Mouse (Mus musculus) embryonic facial prominence, embryonic 15.5 days (tissue): ENCODE measurements at regions not wholly inside any gene's neighbourhood (a gene's known extent, or its start where the extent isn't known, plus 50 kb on each side); places are given as distances from the start of the nearest gene placed in this dataset.

Experiments
- ATAC-seq: fragments of 200-750 bp; cut with Nextera tagmentation; 2 replicates; pipeline ENCODE4 v1.8.0; 2017; ENCODE audit warnings: low read depth, moderate TSS enrichment; ENCODE audit not compliant: insufficient number of reproducible peaks, low FRiP score, low TSS enrichment
- H3K27ac ChIP-seq: fragments of 300-500 bp; sonication (generic); replicated peaks from 2 replicates; pipeline ENCODE4 v1.5.1; 2015; ENCODE audit warnings: mild to moderate bottlenecking, inconsistent platforms
- H3K27me3 ChIP-seq: fragments of 300-500 bp; sonication (generic); 2 replicates; pipeline ENCODE4 v1.6.1; 2015; ENCODE audit warnings: inconsistent platforms
- H3K36me3 ChIP-seq: fragments of 300-500 bp; sonication (generic); 2 replicates; pipeline ENCODE4 v1.6.1; 2015; ENCODE audit warnings: mild to moderate bottlenecking, inconsistent platforms
- H3K4me1 ChIP-seq: fragments of 300-500 bp; sonication (generic); 2 replicates; pipeline ENCODE4 v1.6.1; 2015; ENCODE audit warnings: inconsistent platforms
- H3K4me2 ChIP-seq: fragments of 300-500 bp; sonication (generic); replicated peaks from 2 replicates; pipeline ENCODE4 v1.6.1; 2015; ENCODE audit warnings: mild to moderate bottlenecking, inconsistent platforms
- H3K4me3 ChIP-seq: fragments of 300-500 bp; sonication (generic); replicated peaks from 2 replicates; pipeline ENCODE4 v1.5.1; 2015; ENCODE audit warnings: mild to moderate bottlenecking, inconsistent platforms
- H3K9ac ChIP-seq: fragments of 300-500 bp; sonication (generic); 2 replicates; pipeline ENCODE4 v1.6.1; 2015; ENCODE audit warnings: inconsistent platforms
- H3K9me3 ChIP-seq: fragments of 300-500 bp; sonication (generic); replicated peaks from 2 replicates; pipeline ENCODE4 v1.6.1; 2016; ENCODE audit warnings: inconsistent platforms
- WGBS: fragments of 180-500 bp; shearing (Covaris S2); methylation state at CpG from one replicate; pipeline ENCODE4 v1.1.7; 2015; 5-methylcytosine and 5-hydroxymethylcytosine counted together

DNA sequence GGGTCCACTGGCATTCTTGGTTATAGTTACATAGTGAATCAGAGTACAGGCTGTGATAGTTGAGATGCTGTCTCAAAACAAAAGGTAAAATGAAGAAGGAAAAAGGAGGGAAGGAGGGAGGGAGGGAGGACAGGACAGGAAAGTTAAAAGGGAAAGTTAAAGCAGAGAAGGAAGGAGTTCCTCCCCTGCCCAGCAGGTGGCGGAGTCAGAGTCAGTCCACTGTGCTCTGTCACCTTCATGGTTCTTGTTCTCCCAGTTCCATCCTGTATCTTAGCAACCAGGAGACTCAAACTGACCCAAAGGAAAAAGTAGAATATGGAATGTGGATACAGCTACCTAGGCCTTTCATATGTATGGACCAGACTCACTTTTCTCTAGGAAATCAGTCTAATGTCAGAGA lies 288.3 kb downstream of the Pdcd6ip start:
- no peak for ATAC-seq
- WGBS = 88% methylated on average over 1 of the region's 1 CpGs
- Histone ChIP-seq H3K9me3 (no peaks in the 10 kb centered on the region), H3K27me3 (no peaks in the 10 kb centered on the region), H3K9ac (no peak overlapping the region), H3K27ac (no peak overlapping the region), H3K4me1 (no peaks in the 10 kb centered on the region), H3K36me3 (no peaks in the 10 kb centered on the region), H3K4me2 (no peak overlapping the region), H3K4me3 (no peak overlapping the region)

DNA sequence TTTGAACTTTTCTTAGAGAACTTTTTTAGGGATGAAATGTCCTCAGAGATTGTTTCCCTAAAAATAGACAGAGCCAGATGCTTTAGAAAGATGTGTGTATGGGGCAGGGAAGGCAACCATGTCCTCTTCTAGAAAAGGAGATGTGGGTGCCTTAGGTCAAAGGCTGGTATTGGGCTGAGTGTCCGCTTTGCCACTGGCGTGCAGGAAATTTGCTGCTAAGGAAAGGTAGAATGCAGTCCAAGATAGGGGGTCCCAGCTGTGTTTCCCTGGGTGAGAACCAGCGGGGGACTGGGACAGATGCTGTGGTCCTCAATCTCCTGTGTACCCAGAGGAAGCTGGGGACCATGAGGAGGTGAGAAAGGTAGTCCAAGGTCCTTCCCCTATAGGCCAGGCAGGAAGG lies 291.0 kb downstream of the Pdcd6ip start:
- ATAC-seq = no peak
- Histone ChIP-seq H3K27ac (no peak overlapping the region), H3K4me3 (no peak overlapping the region), H3K36me3 (no peaks in the 10 kb centered on the region), H3K4me2 (no peak overlapping the region), H3K9me3 (no peaks in the 10 kb centered on the region), H3K4me1 (no peaks in the 10 kb centered on the region), H3K9ac (no peak overlapping the region), H3K27me3 (no peaks in the 10 kb centered on the region)
- WGBS = 78% methylated on average over 3 of the region's 3 CpGs

DNA sequence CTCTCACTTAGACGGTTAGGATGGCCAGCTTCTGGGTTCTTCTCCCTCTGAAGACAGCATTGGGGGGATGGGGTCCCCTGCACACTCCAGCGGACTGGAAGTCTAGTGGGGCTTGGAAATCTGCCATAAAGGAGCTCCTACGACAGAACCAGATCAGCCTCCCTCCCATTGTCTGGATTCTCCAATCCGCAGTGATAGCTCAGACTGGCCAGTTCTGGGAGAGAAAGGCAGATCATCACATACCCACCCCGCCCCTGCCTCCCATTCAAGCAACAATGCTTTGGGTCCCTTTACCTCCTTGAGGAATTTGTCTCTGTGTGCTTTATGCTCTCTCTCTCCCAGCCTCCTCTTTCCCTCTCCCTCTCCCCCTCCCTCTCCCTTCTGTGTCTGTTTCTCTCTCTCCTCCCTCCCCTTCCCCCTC lies 292.5 kb downstream of the Pdcd6ip start:
- no peaks in the 10 kb centered on the region for H3K9me3 ChIP-seq
- no peaks in the 10 kb centered on the region for H3K27me3 ChIP-seq
- 48% methylated on average over 5 of the region's 5 CpGs for WGBS
- H3K36me3 ChIP-seq = no peaks in the 10 kb centered on the region
- ATAC-seq = no peak
- no peak overlapping the region for H3K9ac ChIP-seq
- no peaks in the 10 kb centered on the region for H3K4me1 ChIP-seq
- no peak overlapping the region for H3K27ac ChIP-seq
- no peak overlapping the region for H3K4me2 ChIP-seq
- H3K4me3 ChIP-seq = no peak overlapping the region

DNA sequence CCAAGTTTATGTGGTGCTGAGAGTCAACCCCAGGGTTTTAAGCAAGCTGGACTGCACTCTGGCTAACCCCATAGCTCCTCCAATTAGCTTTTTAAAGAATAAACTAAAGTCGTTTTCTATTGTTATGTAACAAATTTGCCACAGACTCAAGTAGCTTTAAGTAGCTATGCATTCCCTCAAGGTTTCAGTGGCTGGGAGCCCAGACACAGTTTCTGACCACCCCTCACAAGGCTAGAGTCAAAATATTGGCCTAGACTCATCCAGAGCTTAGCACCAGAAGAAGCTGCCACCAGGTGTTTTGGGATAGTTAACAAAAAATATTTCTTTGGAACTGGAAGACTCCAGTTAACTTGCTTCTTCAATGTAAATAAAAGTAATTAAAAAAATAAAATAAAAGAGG lies 293.4 kb downstream of the Pdcd6ip start:
- 35% methylated on average over 1 of the region's 1 CpGs for whole genome bisulfite sequencing
- Histone ChIP-seq H3K36me3 (no peaks in the 10 kb centered on the region), H3K4me3 (no peak overlapping the region), H3K27ac (no peak overlapping the region), H3K4me1 (no peaks in the 10 kb centered on the region), H3K9me3 (no peaks in the 10 kb centered on the region), H3K9ac (no peak overlapping the region), H3K27me3 (no peaks in the 10 kb centered on the region), H3K4me2 (no peak overlapping the region)
- ATAC-seq = no peak

DNA sequence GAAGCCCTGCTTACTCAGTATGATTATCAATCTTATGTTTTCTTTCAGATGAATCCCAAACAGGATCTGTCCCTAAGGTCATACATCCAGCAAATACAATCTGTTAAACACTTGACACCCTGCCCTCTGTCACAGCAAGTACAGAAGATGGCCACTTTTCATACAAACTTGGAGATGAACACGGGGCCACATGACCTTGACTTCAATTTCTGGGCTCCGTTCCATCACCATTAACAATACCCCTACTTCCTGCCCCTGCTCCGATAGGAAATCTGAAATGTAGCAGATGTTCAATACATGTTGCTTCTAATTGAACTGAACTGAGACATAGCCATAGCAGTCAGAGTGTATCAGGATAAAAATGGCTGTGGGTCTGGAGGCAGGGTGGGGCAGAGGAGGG lies 294.2 kb downstream of the Pdcd6ip start:
- H3K4me3 ChIP-seq = no peak overlapping the region
- no peak overlapping the region for H3K27ac ChIP-seq
- no peak overlapping the region for H3K9ac ChIP-seq
- no peaks in the 10 kb centered on the region for H3K36me3 ChIP-seq
- H3K4me2 ChIP-seq = no peak overlapping the region
- ATAC-seq = no peak
- WGBS = 72% methylated on average over 3 of the region's 3 CpGs
- H3K4me1 ChIP-seq = no peaks in the 10 kb centered on the region
- no peaks in the 10 kb centered on the region for H3K27me3 ChIP-seq
- H3K9me3 ChIP-seq = no peaks in the 10 kb centered on the region

DNA sequence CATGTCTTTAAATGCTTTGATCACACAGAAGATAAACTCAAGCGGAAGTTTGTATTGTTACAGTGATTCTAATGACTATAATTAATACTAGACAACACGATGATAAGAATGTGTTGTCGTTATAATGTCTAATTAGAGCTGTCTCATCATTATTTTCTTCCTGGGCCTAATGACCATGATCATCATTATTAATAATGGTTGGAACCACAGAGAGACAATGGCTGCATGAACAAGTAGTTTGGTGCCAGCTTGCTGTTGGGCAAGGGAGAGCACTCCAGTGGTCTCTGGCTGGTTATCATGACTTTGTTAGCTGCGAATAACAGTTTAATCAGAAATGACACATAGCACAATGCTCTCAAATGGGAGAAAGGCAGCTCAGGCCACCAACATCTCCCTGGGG lies 296.4 kb downstream of the Pdcd6ip start:
- no peaks in the 10 kb centered on the region for H3K9me3 ChIP-seq
- no peaks in the 10 kb centered on the region for H3K4me1 ChIP-seq
- H3K27ac ChIP-seq = no peak overlapping the region
- no peaks in the 10 kb centered on the region for H3K36me3 ChIP-seq
- no peak overlapping the region for H3K4me2 ChIP-seq
- no peak overlapping the region for H3K4me3 ChIP-seq
- WGBS = 77% methylated on average over 4 of the region's 4 CpGs
- ATAC-seq = no peak
- no peak overlapping the region for H3K9ac ChIP-seq
- no peaks in the 10 kb centered on the region for H3K27me3 ChIP-seq

DNA sequence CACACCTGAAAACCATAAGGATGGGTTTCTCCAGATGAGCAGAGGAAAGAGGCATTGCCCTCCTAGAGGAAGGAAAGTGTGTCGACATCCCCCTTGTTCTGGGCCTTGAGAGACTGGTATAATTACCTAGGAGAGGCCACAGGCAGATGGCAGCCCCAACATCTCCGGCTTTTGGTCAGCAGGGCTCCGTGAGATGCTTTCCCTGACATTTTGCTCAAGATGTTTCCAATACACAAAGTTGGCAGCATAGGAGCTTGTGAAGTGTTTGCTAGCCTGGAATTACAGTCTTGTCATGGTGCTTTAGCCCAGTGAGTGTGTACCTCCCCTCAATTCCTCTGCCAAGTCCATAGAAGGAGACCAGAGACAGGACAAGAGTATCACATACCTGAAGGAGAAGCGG lies 299.5 kb downstream of the Pdcd6ip start:
- H3K9ac ChIP-seq = no peak overlapping the region
- WGBS = 85% methylated on average over 4 of the region's 4 CpGs
- no peaks in the 10 kb centered on the region for H3K9me3 ChIP-seq
- H3K4me1 ChIP-seq = no peaks in the 10 kb centered on the region
- H3K36me3 ChIP-seq = no peaks in the 10 kb centered on the region
- no peak overlapping the region for H3K27ac ChIP-seq
- H3K27me3 ChIP-seq = no peaks in the 10 kb centered on the region
- ATAC-seq = no peak
- H3K4me2 ChIP-seq = no peak overlapping the region
- H3K4me3 ChIP-seq = no peak overlapping the region

DNA sequence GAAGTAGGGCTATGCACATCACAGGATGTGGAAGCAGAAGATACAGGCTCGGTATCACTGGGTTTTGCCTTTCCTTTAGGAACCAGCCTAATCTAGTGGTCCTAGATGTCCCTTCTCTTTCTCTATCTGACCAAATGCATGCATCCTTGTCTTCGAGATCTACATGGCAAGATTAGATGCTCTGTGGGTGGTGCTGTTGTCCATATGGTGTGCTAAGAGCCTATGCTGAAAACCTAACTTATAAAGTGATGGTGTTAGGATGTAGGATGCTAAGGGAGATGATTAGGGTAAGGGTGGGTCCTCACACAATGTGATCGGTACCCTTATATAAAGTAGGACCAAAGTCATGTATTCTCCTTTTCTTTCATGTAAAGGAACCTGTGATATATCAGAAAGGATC lies 313.7 kb downstream of the Pdcd6ip start:
- Histone ChIP-seq H3K4me2 (no peak overlapping the region), H3K9me3 (no peaks in the 10 kb centered on the region), H3K9ac (no peak overlapping the region), H3K4me3 (no peak overlapping the region), H3K27ac (no peak overlapping the region), H3K27me3 (no peaks in the 10 kb centered on the region), H3K36me3 (no peaks in the 10 kb centered on the region), H3K4me1 (no peaks in the 10 kb centered on the region)
- no peak for ATAC-seq
- WGBS = 78% methylated on average over 3 of the region's 3 CpGs

DNA sequence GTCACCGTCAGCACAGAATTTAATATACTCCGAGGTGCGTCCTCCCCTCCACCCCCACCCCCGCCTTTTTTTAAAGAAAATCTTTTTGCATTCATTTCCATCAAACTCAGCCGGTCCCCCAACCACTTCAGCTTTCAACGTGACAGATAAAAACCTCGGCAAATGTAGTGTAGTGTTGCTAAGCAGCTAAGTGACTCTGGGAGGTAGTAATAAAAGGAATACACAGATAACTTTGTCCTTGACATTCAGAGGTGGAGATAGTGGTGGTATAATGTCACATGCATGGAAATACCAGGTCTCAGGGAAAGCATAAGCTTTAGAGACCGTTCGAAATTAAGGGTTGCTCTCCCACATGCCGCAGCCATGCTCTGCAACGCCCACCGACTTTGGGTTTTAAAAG lies 320.7 kb downstream of the Pdcd6ip start:
- Histone ChIP-seq H3K9me3 (no peaks in the 10 kb centered on the region), H3K27me3 (no peaks in the 10 kb centered on the region), H3K27ac (no peak overlapping the region), H3K4me1 (no peaks in the 10 kb centered on the region), H3K9ac (no peak overlapping the region), H3K4me2 (no peak overlapping the region), H3K36me3 (no peaks in the 10 kb centered on the region), H3K4me3 (no peak overlapping the region)
- 75% methylated on average over 12 of the region's 12 CpGs for WGBS
- no peak for ATAC-seq

DNA sequence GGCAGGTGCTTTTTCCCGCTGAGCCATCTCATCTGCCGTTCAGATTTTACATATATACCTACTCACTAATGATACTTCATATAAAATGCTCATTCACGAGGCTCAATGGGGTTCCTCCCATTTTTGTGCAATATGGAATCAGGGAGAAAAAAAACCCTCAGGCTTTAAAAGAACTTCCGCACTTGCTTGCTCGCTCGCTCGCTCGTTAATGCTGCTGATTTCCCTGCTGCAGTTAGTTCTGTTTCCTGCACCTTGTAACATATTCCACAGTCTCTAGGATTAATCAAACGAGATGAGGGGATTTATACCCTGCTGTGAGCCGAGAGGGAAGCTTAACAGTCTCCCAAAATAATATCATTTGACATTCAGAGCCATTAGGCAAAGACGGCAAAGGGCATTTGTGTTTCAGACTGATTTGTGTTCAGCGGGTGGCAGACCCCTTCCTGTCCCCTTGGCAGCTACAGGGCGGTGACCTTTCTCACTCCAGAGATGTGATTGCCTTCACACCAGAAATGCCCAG lies 326.4 kb downstream of the Pdcd6ip start:
- H3K9me3 ChIP-seq = no peaks in the 10 kb centered on the region
- no peak for ATAC-seq
- H3K36me3 ChIP-seq = no peaks in the 10 kb centered on the region
- no peak overlapping the region for H3K4me2 ChIP-seq
- H3K4me1 ChIP-seq = no peaks in the 10 kb centered on the region
- 44% methylated on average over 13 of the region's 13 CpGs for WGBS
- no peaks in the 10 kb centered on the region for H3K27me3 ChIP-seq
- no peak overlapping the region for H3K27ac ChIP-seq
- H3K4me3 ChIP-seq = no peak overlapping the region
- no peak overlapping the region for H3K9ac ChIP-seq

DNA sequence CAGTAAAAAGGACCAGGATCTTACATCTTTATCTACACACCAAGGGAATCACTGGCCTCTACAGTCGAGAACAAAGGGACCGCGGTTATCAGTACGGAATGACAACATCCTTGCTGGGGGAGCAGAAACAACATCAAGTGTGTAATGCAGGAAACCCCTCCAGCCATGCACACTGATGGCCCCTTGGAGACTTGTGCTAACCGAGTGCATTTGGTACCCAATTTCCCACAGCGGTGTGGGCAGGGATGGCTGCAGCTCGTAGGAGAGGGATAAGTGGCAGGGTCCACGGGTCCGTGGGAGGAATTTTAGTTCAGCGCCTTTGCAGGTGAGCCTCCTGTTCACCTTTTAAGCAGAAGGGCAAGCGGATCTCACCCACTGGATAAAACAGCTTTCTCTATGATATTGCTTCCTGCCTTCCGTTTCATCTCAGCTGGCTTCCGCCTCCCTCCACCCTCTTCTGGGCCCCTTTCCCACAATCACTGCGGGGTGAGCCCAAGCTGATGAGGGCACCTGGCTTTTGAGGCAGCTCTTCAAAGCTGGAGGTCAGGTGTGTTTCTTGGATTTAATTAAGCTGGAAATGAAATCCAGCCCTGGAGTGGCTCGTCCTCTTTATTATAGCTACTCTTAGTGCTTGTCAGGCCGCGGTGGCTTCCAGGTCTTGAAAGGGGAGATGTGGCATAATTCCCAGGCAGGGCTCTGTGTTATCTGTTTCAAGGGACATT lies 327.5 kb downstream of the Pdcd6ip start:
- Histone ChIP-seq H3K36me3 (no peaks in the 10 kb centered on the region), H3K4me1 (no peaks in the 10 kb centered on the region), H3K4me2 (no peak overlapping the region), H3K9me3 (no peaks in the 10 kb centered on the region), H3K27me3 (no peaks in the 10 kb centered on the region), H3K9ac (no peak overlapping the region), H3K4me3 (no peak overlapping the region), H3K27ac (no peak overlapping the region)
- WGBS = 55% methylated on average over 17 of the region's 17 CpGs
- no peak for ATAC-seq

DNA sequence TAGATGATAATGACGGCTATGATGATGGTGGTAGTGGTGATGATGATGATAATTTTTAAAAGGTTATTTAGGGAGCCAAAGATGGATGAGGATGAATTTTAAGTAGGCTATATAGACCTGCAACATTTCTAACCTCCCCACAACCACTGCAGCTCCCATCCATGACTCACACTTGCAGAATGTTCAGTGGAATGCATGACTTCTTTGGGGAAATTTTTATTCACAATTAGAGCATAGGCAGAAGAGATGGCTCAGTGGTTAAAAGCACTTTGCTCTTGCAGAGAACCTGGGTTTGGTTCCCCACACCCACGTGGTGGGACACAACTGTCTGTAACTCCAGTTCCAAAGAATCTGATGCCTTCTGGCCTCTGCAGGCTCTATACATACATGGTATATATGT lies 329.5 kb downstream of the Pdcd6ip start:
- H3K4me3 ChIP-seq = no peak overlapping the region
- H3K36me3 ChIP-seq = no peaks in the 10 kb centered on the region
- H3K27me3 ChIP-seq = no peaks in the 10 kb centered on the region
- no peaks in the 10 kb centered on the region for H3K4me1 ChIP-seq
- H3K9me3 ChIP-seq = no peaks in the 10 kb centered on the region
- WGBS = 68% methylated on average over 2 of the region's 2 CpGs
- no peak for ATAC-seq
- no peak overlapping the region for H3K9ac ChIP-seq
- no peak overlapping the region for H3K4me2 ChIP-seq
- no peak overlapping the region for H3K27ac ChIP-seq
